Mouse (Mus musculus) limb, embryonic 10.5 days (tissue): ENCODE measurements at regions not wholly inside any gene's neighbourhood (a gene's known extent, or its start where the extent isn't known, plus 50 kb on each side); places are given as distances from the start of the nearest gene placed in this dataset.

ENCODE experiments used
- DNase-seq: peaks from one replicate; pipeline ENCODE4 v3.0.0-alpha.2; 2017; ENCODE audit warnings: low spot score
- H3K27ac ChIP-seq: fragments of 300-500 bp; sonication (generic); 2 replicates; pipeline ENCODE4 v1.5.1; 2016; ENCODE audit warnings: mild to moderate bottlenecking
- H3K27me3 ChIP-seq: fragments of 300-500 bp; sonication (generic); 2 replicates; pipeline ENCODE4 v1.6.1; 2016; ENCODE audit warnings: low read depth, mild to moderate bottlenecking; ENCODE audit not compliant: poor library complexity, severe bottlenecking
- H3K36me3 ChIP-seq: fragments of 300-500 bp; sonication (generic); 2 replicates; pipeline ENCODE4 v1.6.1; 2016; ENCODE audit warnings: mild to moderate bottlenecking, moderate library complexity
- H3K4me1 ChIP-seq: fragments of 300-500 bp; sonication (generic); 2 replicates; pipeline ENCODE4 v1.6.1; 2016
- H3K4me3 ChIP-seq: fragments of 300-500 bp; sonication (generic); 2 replicates; pipeline ENCODE4 v1.5.1; 2016; ENCODE audit warnings: mild to moderate bottlenecking, moderate library complexity
- H3K9me3 ChIP-seq: fragments of 300-500 bp; sonication (generic); replicated peaks from 2 replicates; pipeline ENCODE4 v1.6.1; 2016; ENCODE audit warnings: mild to moderate bottlenecking
- WGBS: fragments of 180-500 bp; shearing (Covaris S2); methylation state at CpG from one replicate; pipeline ENCODE4 v1.1.7; 2016; 5-methylcytosine and 5-hydroxymethylcytosine counted together

DNA sequence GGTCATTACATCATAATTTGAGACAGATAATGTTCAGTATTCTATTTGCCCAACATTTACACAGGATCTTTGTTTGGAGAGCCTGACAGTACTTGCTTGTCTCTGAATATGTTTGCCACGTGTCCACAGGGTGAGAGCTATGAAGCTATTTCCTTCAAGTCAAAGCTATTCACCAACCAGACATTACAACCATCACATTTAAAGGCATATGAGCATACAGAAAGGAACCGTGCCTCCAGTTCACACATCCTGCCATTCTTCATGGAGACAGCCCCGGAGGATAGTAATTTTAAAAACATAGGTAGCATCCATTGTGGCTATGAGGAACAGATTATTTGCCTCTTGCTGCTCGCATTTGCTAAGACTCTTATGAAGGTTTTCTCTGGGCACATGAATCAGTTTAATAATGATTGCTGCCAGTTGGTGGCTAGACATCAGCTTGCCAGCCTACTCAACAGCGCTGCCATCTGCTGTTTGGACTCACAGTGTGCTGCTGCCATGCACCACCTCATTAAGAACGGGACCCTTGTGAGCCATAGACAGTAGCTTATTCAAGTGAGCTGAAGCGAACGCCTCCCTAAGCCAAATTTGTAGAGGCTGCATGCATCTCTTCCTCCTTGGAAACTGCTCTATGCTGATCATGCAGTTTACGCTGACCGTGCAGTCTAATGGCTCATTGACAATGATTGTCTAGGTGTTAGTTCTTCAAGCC lies 126.5 kb upstream of the Ccdc54 start:
- DNase-seq = no peak
- H3K4me3 ChIP-seq = no peak overlapping the region
- H3K9me3 ChIP-seq = no peaks in the 10 kb centered on the region
- H3K27ac ChIP-seq = no peak overlapping the region
- H3K36me3 ChIP-seq = no peaks in the 10 kb centered on the region
- H3K4me1 ChIP-seq = no peaks in the 10 kb centered on the region
- WGBS = 83% methylated on average over 10 of the region's 10 CpGs
- H3K27me3 ChIP-seq = no peaks in the 10 kb centered on the region

GRCm38 (mm10) chr16:50709727-50710126 lies 118.8 kb upstream of the Ccdc54 start:
- 78% methylated on average over 6 of the region's 6 CpGs for WGBS
- no peaks in the 10 kb centered on the region for H3K4me1 ChIP-seq
- H3K27ac ChIP-seq = no peak overlapping the region
- H3K27me3 ChIP-seq = no peaks in the 10 kb centered on the region
- no peaks in the 10 kb centered on the region for H3K36me3 ChIP-seq
- H3K4me3 ChIP-seq = no peak overlapping the region
- DNase-seq = no peak
- H3K9me3 ChIP-seq = no peaks in the 10 kb centered on the region

- DNase-seq = no peak
- Histone ChIP-seq H3K9me3 (no peaks in the 10 kb centered on the region), H3K27ac (no peak overlapping the region), H3K4me3 (no peak overlapping the region), H3K36me3 (no peaks in the 10 kb centered on the region), H3K4me1 (no peaks in the 10 kb centered on the region), H3K27me3 (no peaks in the 10 kb centered on the region)
- 90% methylated on average over 2 of the region's 2 CpGs for WGBS
These were observed 117.0 kb upstream of the Ccdc54 start for GRCm38 (mm10) chr16:50707906-50708305.

DNA sequence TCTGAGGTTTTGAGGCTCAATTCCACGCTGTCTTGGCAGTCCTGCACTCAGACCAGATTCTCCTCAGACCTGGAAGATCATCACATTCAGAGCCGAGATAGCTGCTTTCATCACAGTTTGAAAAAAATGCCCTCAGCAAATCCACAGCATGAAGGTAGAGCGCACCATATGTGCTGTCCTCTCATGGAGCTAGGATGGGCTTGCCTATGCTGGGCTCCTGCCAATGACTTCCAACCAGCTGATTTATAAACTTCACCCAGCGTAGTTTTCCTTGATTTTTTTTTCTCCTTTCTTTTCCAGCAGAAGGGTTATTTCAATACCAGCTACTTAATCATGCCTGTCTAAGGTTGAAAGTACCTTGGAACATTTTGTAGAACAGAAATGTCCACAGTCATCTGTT lies 115.0 kb upstream of the Ccdc54 start:
- DNase-seq = no peak
- no peaks in the 10 kb centered on the region for H3K36me3 ChIP-seq
- H3K27ac ChIP-seq = no peak overlapping the region
- 69% methylated on average over 4 of the region's 4 CpGs for WGBS
- H3K27me3 ChIP-seq = no peaks in the 10 kb centered on the region
- H3K4me1 ChIP-seq = 0 out of 2 replicates have a peak, but pooled peaks cover 3% of the 10 kb centered on the region
- H3K9me3 ChIP-seq = no peaks in the 10 kb centered on the region
- H3K4me3 ChIP-seq = no peak overlapping the region

DNA sequence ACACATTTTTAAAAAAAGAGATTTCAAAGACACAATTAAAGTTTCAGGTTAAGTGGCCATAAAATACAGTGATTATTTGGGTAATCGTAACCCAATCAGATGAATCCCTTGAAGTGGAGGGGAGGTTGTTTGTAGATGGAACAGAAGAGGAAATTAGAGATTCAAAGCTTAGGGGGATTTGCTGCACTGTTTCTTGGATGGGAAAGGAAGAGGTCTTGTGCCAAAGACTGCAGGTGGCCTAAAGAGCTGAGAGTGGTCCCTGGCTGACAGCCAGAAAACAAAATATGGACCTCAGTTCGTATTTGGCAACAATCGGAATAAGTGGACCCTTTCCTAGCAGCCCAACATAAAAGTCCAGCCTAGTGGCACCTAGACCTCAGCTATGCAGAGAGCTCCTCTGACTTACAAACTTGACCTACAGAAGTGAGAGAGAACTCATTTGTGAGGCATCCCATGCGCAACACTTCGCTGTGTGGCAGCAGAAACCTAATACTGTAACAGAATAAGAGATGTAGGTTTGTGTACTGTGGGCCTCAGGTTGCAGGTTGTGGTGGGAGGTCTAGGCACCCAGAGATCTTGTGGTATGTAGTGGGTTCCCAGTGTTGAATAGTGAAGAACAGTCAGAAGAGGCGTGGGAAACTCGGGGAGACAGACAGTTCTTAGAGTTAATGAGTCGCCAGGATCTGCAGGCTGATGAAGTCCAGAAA lies 110.0 kb upstream of the Ccdc54 start:
- no peak overlapping the region for H3K27ac ChIP-seq
- no peaks in the 10 kb centered on the region for H3K36me3 ChIP-seq
- no peak overlapping the region for H3K4me3 ChIP-seq
- no peaks in the 10 kb centered on the region for H3K9me3 ChIP-seq
- no peak for DNase-seq
- 78% methylated on average over 8 of the region's 8 CpGs for WGBS
- H3K4me1 ChIP-seq = 0 out of 2 replicates have a peak, but pooled peaks cover 4% of the 10 kb centered on the region
- H3K27me3 ChIP-seq = no peaks in the 10 kb centered on the region

DNA sequence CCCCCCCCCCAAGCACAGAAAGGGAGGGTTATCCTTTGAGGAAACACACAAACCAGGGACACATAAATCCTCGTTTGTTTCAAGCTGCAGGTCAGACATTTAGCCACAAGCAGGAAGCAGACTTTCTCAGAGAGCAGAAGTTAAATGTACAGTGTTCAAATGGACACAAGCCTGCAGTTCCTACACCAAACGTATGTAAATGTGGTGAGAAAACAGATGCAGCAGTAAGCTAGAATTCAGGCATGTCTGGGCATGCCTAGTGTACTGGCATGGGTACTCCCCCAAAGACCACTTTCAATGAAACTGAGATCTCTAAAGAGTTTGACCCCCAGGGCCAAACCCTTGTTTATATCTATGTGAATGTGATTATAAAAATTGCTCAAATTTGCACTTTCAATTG lies 109.2 kb upstream of the Ccdc54 start:
- H3K27me3 ChIP-seq = no peaks in the 10 kb centered on the region
- H3K9me3 ChIP-seq = no peaks in the 10 kb centered on the region
- H3K36me3 ChIP-seq = no peaks in the 10 kb centered on the region
- WGBS = 44% methylated on average over 2 of the region's 2 CpGs
- DNase-seq = no peak
- 0 out of 2 replicates have a peak, but pooled peaks cover 4% of the 10 kb centered on the region for H3K4me1 ChIP-seq
- no peak overlapping the region for H3K27ac ChIP-seq
- H3K4me3 ChIP-seq = no peak overlapping the region

GRCm38 (mm10) chr16:50697722-50698121 lies 106.8 kb upstream of the Ccdc54 start:
- Histone ChIP-seq H3K9me3 (no peaks in the 10 kb centered on the region), H3K4me3 (no peak overlapping the region), H3K27ac (no peak overlapping the region), H3K36me3 (no peaks in the 10 kb centered on the region), H3K27me3 (no peaks in the 10 kb centered on the region), H3K4me1 (0 out of 2 replicates have a peak, but pooled peaks cover 4% of the 10 kb centered on the region)
- 98% methylated on average over 2 of the region's 2 CpGs for WGBS
- no peak for DNase-seq

DNA sequence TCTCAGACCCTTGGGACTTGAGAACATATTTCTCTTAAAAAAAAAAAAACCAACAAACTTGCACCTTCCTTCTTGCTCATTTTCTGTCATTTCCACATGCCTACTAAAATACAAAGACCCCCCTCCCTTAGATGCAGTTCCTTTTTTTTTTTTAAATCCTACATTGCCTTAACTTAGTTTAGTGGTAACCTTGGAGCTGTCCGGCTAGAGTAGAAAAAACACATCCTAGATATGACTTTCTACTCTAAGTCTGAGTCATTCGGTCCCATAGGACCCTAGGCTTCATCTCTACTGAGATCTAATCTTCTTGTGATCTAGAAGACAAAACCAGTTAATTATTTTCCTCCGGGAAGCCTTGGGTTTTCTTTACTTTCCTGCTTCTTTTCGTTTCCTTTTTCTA lies 105.1 kb upstream of the Ccdc54 start:
- WGBS = 84% methylated on average over 4 of the region's 4 CpGs
- Histone ChIP-seq H3K36me3 (no peaks in the 10 kb centered on the region), H3K4me3 (no peak overlapping the region), H3K27me3 (no peaks in the 10 kb centered on the region), H3K9me3 (no peaks in the 10 kb centered on the region), H3K27ac (no peak overlapping the region), H3K4me1 (0 out of 2 replicates have a peak, but pooled peaks cover 3% of the 10 kb centered on the region)
- no peak for DNase-seq

DNA sequence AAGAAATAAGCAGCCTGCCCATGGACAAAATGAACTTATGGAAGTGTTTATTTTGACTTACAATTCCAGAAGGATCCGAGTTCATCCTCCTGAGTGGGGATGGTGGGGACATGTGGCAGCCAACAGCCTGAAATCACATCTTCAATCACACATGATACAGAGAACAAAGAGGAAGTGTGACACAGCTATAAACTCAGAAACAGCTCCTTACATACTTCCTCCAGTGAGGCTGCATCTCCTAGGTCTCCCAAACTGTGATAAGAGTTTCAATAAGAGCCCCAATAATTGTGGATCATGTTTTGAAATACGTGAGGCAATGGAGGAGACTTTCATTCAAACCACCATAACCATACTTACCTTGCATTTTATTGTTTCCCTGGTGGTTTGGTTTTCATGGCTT lies 103.1 kb upstream of the Ccdc54 start:
- H3K4me1 ChIP-seq = no peaks in the 10 kb centered on the region
- 84% methylated on average over 2 of the region's 2 CpGs for WGBS
- H3K9me3 ChIP-seq = no peaks in the 10 kb centered on the region
- H3K27me3 ChIP-seq = no peaks in the 10 kb centered on the region
- H3K36me3 ChIP-seq = no peaks in the 10 kb centered on the region
- no peak overlapping the region for H3K4me3 ChIP-seq
- DNase-seq = no peak
- no peak overlapping the region for H3K27ac ChIP-seq

DNA sequence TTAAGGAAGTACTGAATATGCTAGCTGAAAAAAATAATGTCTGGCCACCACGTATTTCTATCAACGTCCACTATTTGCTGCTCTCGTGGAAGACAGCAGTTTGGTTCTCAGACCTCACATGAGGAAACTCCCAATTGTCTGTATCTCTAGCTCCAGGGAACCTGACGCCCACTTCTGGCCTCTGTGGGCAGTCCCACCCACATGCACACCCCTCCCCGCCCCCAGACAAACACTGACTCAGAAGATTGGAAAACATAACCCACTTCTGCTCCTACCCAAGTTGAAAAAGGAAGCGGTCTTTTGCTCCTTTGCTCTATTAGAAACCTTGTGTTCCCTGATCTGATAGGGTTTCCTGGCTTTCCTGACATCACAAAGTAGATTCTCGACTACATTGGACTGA lies 99.9 kb upstream of the Ccdc54 start:
- Histone ChIP-seq H3K9me3 (no peaks in the 10 kb centered on the region), H3K36me3 (no peaks in the 10 kb centered on the region), H3K4me3 (no peak overlapping the region), H3K27ac (no peak overlapping the region), H3K4me1 (no peaks in the 10 kb centered on the region), H3K27me3 (no peaks in the 10 kb centered on the region)
- WGBS = 84% methylated on average over 7 of the region's 7 CpGs
- DNase-seq = no peak

GRCm38 (mm10) chr16:50689525-50689924 lies 98.6 kb upstream of the Ccdc54 start:
- H3K27ac ChIP-seq = no peak overlapping the region
- H3K27me3 ChIP-seq = no peaks in the 10 kb centered on the region
- no peaks in the 10 kb centered on the region for H3K9me3 ChIP-seq
- no peak for DNase-seq
- H3K36me3 ChIP-seq = no peaks in the 10 kb centered on the region
- 71% methylated on average over 10 of the region's 10 CpGs for WGBS
- H3K4me1 ChIP-seq = no peaks in the 10 kb centered on the region
- no peak overlapping the region for H3K4me3 ChIP-seq

DNA sequence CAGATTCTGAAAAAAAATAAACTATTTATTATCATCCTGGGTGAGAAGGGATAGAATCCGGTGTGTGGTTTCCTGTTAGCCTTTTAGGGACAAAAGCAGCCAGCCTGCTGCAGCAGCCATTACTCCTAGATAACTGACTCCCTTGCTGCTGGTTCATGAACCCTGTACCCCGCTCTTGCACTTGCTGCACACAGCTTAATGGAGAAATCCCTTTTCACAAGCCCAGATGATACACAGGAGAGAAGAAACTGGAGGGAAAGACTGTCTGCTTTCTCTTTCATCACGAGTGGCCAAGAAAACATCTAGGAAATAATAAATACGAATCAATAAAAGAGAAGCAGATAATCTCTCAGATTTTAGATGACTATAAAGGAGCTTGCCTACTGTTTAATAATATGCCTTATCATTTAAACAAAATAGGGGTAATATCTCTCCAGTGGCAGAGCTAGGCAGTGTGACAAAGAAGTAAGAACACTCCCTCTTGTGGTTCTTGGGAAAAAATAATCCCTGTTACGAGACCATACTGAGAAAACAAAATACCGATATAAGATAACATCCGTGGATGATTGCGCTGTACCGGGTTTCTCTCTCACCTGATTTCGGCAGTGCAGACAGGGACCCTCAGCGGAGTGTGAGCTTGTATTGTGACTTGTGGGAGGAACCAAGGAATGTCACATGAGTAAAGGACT lies 98.0 kb upstream of the Ccdc54 start:
- Histone ChIP-seq H3K9me3 (no peaks in the 10 kb centered on the region), H3K4me1 (no peaks in the 10 kb centered on the region), H3K27ac (no peak overlapping the region), H3K27me3 (no peaks in the 10 kb centered on the region), H3K4me3 (no peak overlapping the region), H3K36me3 (no peaks in the 10 kb centered on the region)
- no peak for DNase-seq
- WGBS = 79% methylated on average over 11 of the region's 11 CpGs

DNA sequence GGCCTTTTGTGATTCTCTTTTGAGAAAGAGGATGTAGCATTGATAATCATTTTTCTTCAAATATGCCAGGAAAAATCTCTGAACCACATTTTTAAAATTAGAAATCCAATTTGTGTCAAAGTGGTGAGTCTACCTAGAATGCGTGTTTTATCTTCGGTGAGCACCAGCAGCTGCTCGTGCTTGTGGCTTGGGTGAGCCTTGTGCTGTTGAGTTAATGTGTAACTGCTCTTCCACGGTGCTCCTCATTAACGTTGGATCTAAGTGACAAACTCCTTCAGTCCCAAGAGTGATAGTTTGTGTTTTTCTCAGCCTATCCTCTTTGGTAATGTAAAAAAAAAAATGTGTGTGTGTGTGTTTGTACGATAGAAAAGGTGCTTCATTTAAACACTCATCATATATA lies 88.7 kb upstream of the Ccdc54 start:
- no peaks in the 10 kb centered on the region for H3K27me3 ChIP-seq
- no peak overlapping the region for H3K27ac ChIP-seq
- no peaks in the 10 kb centered on the region for H3K4me1 ChIP-seq
- 92% methylated on average over 6 of the region's 6 CpGs for WGBS
- no peak for DNase-seq
- no peaks in the 10 kb centered on the region for H3K9me3 ChIP-seq
- H3K4me3 ChIP-seq = no peak overlapping the region
- H3K36me3 ChIP-seq = no peaks in the 10 kb centered on the region
